Mouse (Mus musculus) kidney, adult 2 months (tissue): ENCODE results near the gene Hykk. TPM values are rescaled to one million over a fixed set of nuclear protein-coding genes. Genes with fewer than 3 reads are reported as not detected.

ENCODE experiments used
- DNase-seq: peaks from one replicate; pipeline ENCODE4 v3.0.0; 2021
- H3K27ac ChIP-seq: fragments of 200-500 bp; 2 replicates; pipeline ENCODE4 v1.5.1; 2012; ENCODE audit warnings: low read depth, low read length, control low read depth, inconsistent platforms; ENCODE audit not compliant: insufficient read depth
- H3K27me3 ChIP-seq: fragments of 200-500 bp; replicated peaks from 2 replicates; pipeline ENCODE4 v1.6.1; 2012; ENCODE audit warnings: mild to moderate bottlenecking, moderate library complexity, low read length, inconsistent platforms; ENCODE audit not compliant: control insufficient read depth, insufficient read depth
- H3K36me3 ChIP-seq: fragments of 200-500 bp; 2 replicates; pipeline ENCODE4 v1.6.1; 2012; ENCODE audit warnings: mild to moderate bottlenecking, moderate library complexity, low read length, inconsistent platforms; ENCODE audit not compliant: control insufficient read depth, insufficient read depth
- H3K4me1 ChIP-seq: fragments of 200-500 bp; 2 replicates; pipeline ENCODE4 v1.6.1; 2011; ENCODE audit warnings: low read length; ENCODE audit not compliant: control insufficient read depth, insufficient read depth
- H3K4me3 ChIP-seq: fragments of 200-500 bp; 2 replicates; pipeline ENCODE4 v1.5.1; 2011; ENCODE audit warnings: mild to moderate bottlenecking, low read depth, low read length, control low read depth; ENCODE audit not compliant: insufficient read depth
- CTCF ChIP-seq: fragments of 200-500 bp; conservative IDR thresholded peaks from 2 replicates; pipeline ENCODE4 v1.5.1; 2011; ENCODE audit warnings: low read depth, mild to moderate bottlenecking, control low read depth, low read length, moderate library complexity, mixed read lengths; ENCODE audit not compliant: insufficient read depth, insufficient read length
- POLR2A ChIP-seq: fragments of 200-500 bp; IDR thresholded peaks from one replicate; pipeline ENCODE4 v1.6.1; 2011; ENCODE audit warnings: low read depth, low read length, control low read depth
- WGBS: fragments of 180-500 bp; shearing (Covaris S2); methylation state at CpG from one replicate; pipeline ENCODE4 v1.1.7; 2018; 5-methylcytosine and 5-hydroxymethylcytosine counted together
- polyA plus RNA-seq: library from polyadenylated mRNA; depleted of rRNA; stranded (reverse); fragments of >200 nt; gene quantifications from 2 replicates; pipeline ENCODE4 v1.2.3, GENCODE M21; 2012; rRNA removed

Gene Hykk
- 31.2 and 39.7 TPM in 2 replicates for polyA plus RNA-seq

GRCm38 (mm10) chr9:54917010-54917677, at the start of gene Hykk:
Hykk (plus strand) TSS chr9:54917283.
- Histone ChIP-seq H3K4me1 (peaks cover 4% of the 10 kb centered on the region; the same call in 1 of the 2 replicates), H3K27ac (peak within 1 kb of the TSS; percentile 98)
- DNase-seq: peak; percentile 98

GRCm38 (mm10) chr9:54878759-54879158, 38.3 kb upstream of the Hykk start:
- 100% methylated on average over 1 of the region's 1 CpGs for WGBS
- no peak for DNase-seq
- Histone ChIP-seq H3K27me3 (no peaks in the 10 kb centered on the region), H3K4me3 (no peak overlapping the region), H3K27ac (no peak overlapping the region), H3K4me1 (no peaks in the 10 kb centered on the region; the same call in 1 of the 2 replicates), H3K36me3 (peaks cover 1% of the 10 kb centered on the region)
- no peak for TF ChIP-seq CTCF
- TF ChIP-seq POLR2A: no peak

More at GRCm38 (mm10) chr9:54917010-54917677, at the start of gene Hykk:
- TF ChIP-seq CTCF (no peak), POLR2A (peak; percentile 91)
- Histone ChIP-seq H3K36me3 (peaks cover 3% of the 10 kb centered on the region; the same call in 1 of the 2 replicates), H3K4me3 (peak within 1 kb of the TSS; percentile 94), H3K27me3 (no peaks in the 10 kb centered on the region)
- WGBS: under 1% methylated on average over 34 of the region's 34 CpGs

GRCm38 (mm10) chr9:54892111-54892510, 25.0 kb upstream of the Hykk start:
- H3K27ac ChIP-seq: no peak overlapping the region
- TF ChIP-seq CTCF (no peak), POLR2A (no peak)
- DNase-seq: no peak

GRCm38 (mm10) chr9:54897097-54897496, 20.0 kb upstream of the Hykk start:
- H3K27me3 ChIP-seq: no peaks in the 10 kb centered on the region
- WGBS: 80% methylated on average over 3 of the region's 3 CpGs
- no peak overlapping the region for H3K27ac ChIP-seq
- H3K4me1 ChIP-seq: no peaks in the 10 kb centered on the region
- no peak overlapping the region for H3K4me3 ChIP-seq
- DNase-seq: peak; percentile 52
- peak; percentile 50 for TF ChIP-seq CTCF
- no peak for TF ChIP-seq POLR2A
- H3K36me3 ChIP-seq: peaks cover 15% of the 10 kb centered on the region

More at GRCm38 (mm10) chr9:54892111-54892510, 25.0 kb upstream of the Hykk start:
- Histone ChIP-seq H3K4me3 (no peak overlapping the region), H3K36me3 (peaks cover 10% of the 10 kb centered on the region), H3K27me3 (no peaks in the 10 kb centered on the region), H3K4me1 (no peaks in the 10 kb centered on the region)
- 53% methylated on average over 4 of the region's 4 CpGs for WGBS

GRCm38 (mm10) chr9:54909446-54909845, 7.6 kb upstream of the Hykk start:
- Histone ChIP-seq H3K36me3 (peaks cover 3% of the 10 kb centered on the region), H3K4me3 (no peak overlapping the region), H3K27ac (no peak overlapping the region), H3K4me1 (no peaks in the 10 kb centered on the region), H3K27me3 (no peaks in the 10 kb centered on the region)
- WGBS: 88% methylated on average over 5 of the region's 5 CpGs
- no peak for DNase-seq
- TF ChIP-seq POLR2A (no peak), CTCF (no peak)

- H3K4me1 ChIP-seq: peaks cover 4% of the 10 kb centered on the region; the same call in 1 of the 2 replicates
- DNase-seq: no peak
- no peaks in the 10 kb centered on the region for H3K27me3 ChIP-seq
- WGBS: 70% methylated on average over 7 of the region's 7 CpGs
- no peaks in the 10 kb centered on the region; the same call in 1 of the 2 replicates for H3K36me3 ChIP-seq
- no peak overlapping the region for H3K27ac ChIP-seq
- H3K4me3 ChIP-seq: no peak overlapping the region
- TF ChIP-seq POLR2A (no peak), CTCF (no peak)
These were observed 1.5 kb upstream of the Hykk start for GRCm38 (mm10) chr9:54915576-54915975.

- H3K27ac ChIP-seq: no peak overlapping the region
- H3K4me3 ChIP-seq: no peak overlapping the region
- WGBS: 75% methylated on average over 8 of the region's 8 CpGs
- DNase-seq: no peak
- TF ChIP-seq POLR2A (no peak), CTCF (no peak)
- H3K36me3 ChIP-seq: no peaks in the 10 kb centered on the region; the same call in 1 of the 2 replicates
- no peaks in the 10 kb centered on the region for H3K27me3 ChIP-seq
- peaks cover 4% of the 10 kb centered on the region; the same call in 1 of the 2 replicates for H3K4me1 ChIP-seq
These were observed 682 bp upstream of the Hykk start for GRCm38 (mm10) chr9:54916401-54916800.
